Mouse (Mus musculus) stomach, embryonic 15.5 days (tissue): ENCODE results near the gene Il22ra1. TPM values are rescaled to one million over a fixed set of nuclear protein-coding genes. Genes with fewer than 3 reads are reported as not detected.

Experiments
- polyA plus RNA-seq: library from polyadenylated mRNA; unstranded; fragments of >200 nt; fragmentation: Nextera tagmentation; extraction: Ambion mirVana; gene quantifications from 2 replicates; pipeline ENCODE4 v1.2.1, GENCODE M21; 2015

The Il22ra1 gene
- polyA plus RNA-seq, 1 experiment from 2014 or later: 2.0 TPM

Other genes starting within 250 kb of the Il22ra1 start
- 0.23 and 0.27 TPM in 2 replicates for gene Stpg1, start 233.4 kb upstream of the Il22ra1 start, polyA plus RNA-seq
- 4.5 and 4.7 TPM in 2 replicates for gene Nipal3, start 233.1 kb upstream of the Il22ra1 start, polyA plus RNA-seq
- gene Grhl3, start 154.5 kb upstream of the Il22ra1 start, polyA plus RNA-seq: 25.9 and 37.0 TPM in 2 replicates
- 1.8 TPM in 2 replicates for gene Ifnlr1, start 41.9 kb upstream of the Il22ra1 start, polyA plus RNA-seq
- gene Myom3, start 31.5 kb downstream of the Il22ra1 start, polyA plus RNA-seq: 0.58 and 1.1 TPM in 2 replicates
- gene Srsf10, start 127.6 kb downstream of the Il22ra1 start, polyA plus RNA-seq: 204 and 211 TPM in 2 replicates
- 172 and 178 TPM in 2 replicates for gene Pnrc2, start 145.7 kb downstream of the Il22ra1 start, polyA plus RNA-seq
- gene Cnr2, start 167.2 kb downstream of the Il22ra1 start, polyA plus RNA-seq: 0.71 and 0.90 TPM in 2 replicates
- gene Fuca1, start 192.6 kb downstream of the Il22ra1 start, polyA plus RNA-seq: 93.2 and 96.3 TPM in 2 replicates
- 88.5 and 90.4 TPM in 2 replicates for gene Hmgcl, start 218.3 kb downstream of the Il22ra1 start, polyA plus RNA-seq
- 90.9 and 92.1 TPM in 2 replicates for gene Gale, start 235.6 kb downstream of the Il22ra1 start, polyA plus RNA-seq
- gene Lypla2, start 244.5 kb downstream of the Il22ra1 start, polyA plus RNA-seq: 102 and 105 TPM in 2 replicates